Mouse (Mus musculus) liver, embryonic 16.5 days (tissue): Measurements from ENCODE around the gene Lipt1. TPM values are rescaled to one million over a fixed set of nuclear protein-coding genes. Genes with fewer than 3 reads are reported as not detected.

Source experiments
- ATAC-seq: fragments of 200-750 bp; cut with Nextera tagmentation; 2 replicates; pipeline ENCODE4 v1.8.0; 2017; ENCODE audit warnings: low read depth, mild to moderate bottlenecking, moderate number of reproducible peaks, moderate library complexity
- H3K27ac ChIP-seq: fragments of 300-500 bp; sonication (generic); 2 replicates; pipeline ENCODE4 v1.5.1; 2014; ENCODE audit warnings: mild to moderate bottlenecking, low read length
- H3K27me3 ChIP-seq: fragments of 300-500 bp; sonication (generic); 2 replicates; pipeline ENCODE4 v1.6.1; 2014; ENCODE audit warnings: low read depth, low read length, mixed read lengths; ENCODE audit not compliant: control insufficient read depth, insufficient read depth
- H3K36me3 ChIP-seq: fragments of 300-500 bp; sonication (generic); 2 replicates; pipeline ENCODE4 v1.6.1; 2014; ENCODE audit warnings: mild to moderate bottlenecking; ENCODE audit not compliant: control insufficient read depth, insufficient read depth
- H3K4me1 ChIP-seq: fragments of 300-500 bp; sonication (generic); 2 replicates; pipeline ENCODE4 v1.6.1; 2014; ENCODE audit warnings: low read depth, low read length, mixed read lengths; ENCODE audit not compliant: control insufficient read depth
- H3K4me2 ChIP-seq: fragments of 300-500 bp; sonication (generic); 2 replicates; pipeline ENCODE4 v1.6.1; 2014; ENCODE audit warnings: low read depth, low read length, mixed read lengths
- H3K4me3 ChIP-seq: fragments of 300-500 bp; sonication (generic); 2 replicates; pipeline ENCODE4 v1.5.1; 2014; ENCODE audit warnings: low read depth, mild to moderate bottlenecking, low read length
- H3K9ac ChIP-seq: fragments of 300-500 bp; sonication (generic); 2 replicates; pipeline ENCODE4 v1.6.1; 2014; ENCODE audit warnings: low read depth, low read length
- H3K9me3 ChIP-seq: fragments of 300-500 bp; sonication (generic); replicated peaks from 2 replicates; pipeline ENCODE4 v1.6.1; 2016; ENCODE audit warnings: low read length; ENCODE audit not compliant: control insufficient read depth
- WGBS: fragments of 180-500 bp; shearing (Covaris S2); extraction: QIAGEN DNeasy Blood & Tissue Kit; methylation state at CpG from one replicate; pipeline ENCODE4 v1.1.7; 2014; ENCODE audit not compliant: insufficient replicate concordance; 5-methylcytosine and 5-hydroxymethylcytosine counted together
- polyA plus RNA-seq: library from polyadenylated mRNA; unstranded; fragments of >200 nt; fragmentation: Nextera tagmentation; extraction: Ambion mirVana; gene quantifications from 2 replicates; pipeline ENCODE4 v1.2.1, GENCODE M21; 2015

Lipt1 gene
- polyA plus RNA-seq, 1 experiment from 2014 or later, result 4.2 TPM

DNA sequence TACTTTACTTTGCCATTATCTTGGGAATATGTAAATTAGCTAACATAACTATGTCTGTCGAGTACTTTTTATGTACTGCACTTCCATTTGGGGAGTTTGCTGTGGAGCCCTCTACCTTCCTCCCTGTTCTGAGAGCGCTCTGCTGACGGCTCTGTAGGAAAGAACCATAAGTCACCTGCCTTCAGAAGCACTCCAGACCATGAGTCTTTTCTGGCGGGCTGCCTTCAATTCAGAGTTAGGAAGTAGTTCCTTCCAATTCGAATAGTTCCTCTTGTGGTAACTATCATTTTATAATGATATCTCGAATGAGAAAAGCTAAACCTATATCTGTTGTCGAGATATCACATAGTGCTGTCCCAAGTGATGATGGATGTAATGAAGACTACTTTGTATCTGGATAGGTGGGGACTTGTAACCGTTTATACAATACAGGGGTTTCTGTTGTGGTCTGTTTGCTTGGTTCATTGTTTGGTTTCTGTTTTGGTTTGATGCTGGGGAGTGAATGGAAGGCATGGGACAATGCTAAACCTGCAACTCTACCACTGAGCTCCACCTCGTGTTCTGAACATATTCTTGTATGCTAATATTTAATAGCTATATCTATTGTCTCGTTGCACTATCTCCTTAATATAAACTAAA is 3.7 kb upstream of the Lipt1 start:
- Histone ChIP-seq H3K9ac (no peak overlapping the region), H3K9me3 (no peaks in the 10 kb centered on the region), H3K4me2 (no peak overlapping the region), H3K36me3 (no peaks in the 10 kb centered on the region), H3K27me3 (no peaks in the 10 kb centered on the region), H3K4me1 (peaks cover 18% of the 10 kb centered on the region), H3K27ac (no peak overlapping the region), H3K4me3 (no peak overlapping the region)
- ATAC-seq, result no peak
- 51% methylated on average over 10 of the region's 10 CpGs for WGBS

DNA sequence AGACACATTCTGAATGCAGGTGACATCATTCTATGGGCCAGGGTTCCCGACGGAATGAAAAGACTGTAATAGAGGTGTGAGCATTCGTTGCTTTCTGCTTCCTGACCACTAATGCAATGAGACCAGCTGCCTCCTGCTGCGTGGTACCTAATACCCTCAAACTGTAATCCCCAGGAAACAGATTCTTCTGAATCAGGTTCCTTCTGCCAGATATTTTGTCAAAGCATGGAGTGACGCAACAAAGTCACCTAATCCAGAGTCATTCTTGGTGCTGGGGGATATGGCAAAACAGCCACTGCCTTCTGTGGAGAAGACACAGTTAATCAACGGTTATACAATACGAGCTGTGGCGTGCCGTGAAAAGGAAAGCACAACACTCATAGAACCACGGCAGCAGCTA is 2.9 kb upstream of the Lipt1 start:
- H3K27ac ChIP-seq, result no peak overlapping the region
- ATAC-seq, result no peak
- H3K9ac ChIP-seq, result no peak overlapping the region
- no peak overlapping the region for H3K4me3 ChIP-seq
- no peaks in the 10 kb centered on the region for H3K36me3 ChIP-seq
- 35% methylated on average over 10 of the region's 10 CpGs for WGBS
- H3K4me1 ChIP-seq, result peaks cover 21% of the 10 kb centered on the region
- no peaks in the 10 kb centered on the region for H3K9me3 ChIP-seq
- peak overlapping the region; percentile 18; the same call in 1 of the 2 replicates for H3K4me2 ChIP-seq
- no peaks in the 10 kb centered on the region for H3K27me3 ChIP-seq

DNA sequence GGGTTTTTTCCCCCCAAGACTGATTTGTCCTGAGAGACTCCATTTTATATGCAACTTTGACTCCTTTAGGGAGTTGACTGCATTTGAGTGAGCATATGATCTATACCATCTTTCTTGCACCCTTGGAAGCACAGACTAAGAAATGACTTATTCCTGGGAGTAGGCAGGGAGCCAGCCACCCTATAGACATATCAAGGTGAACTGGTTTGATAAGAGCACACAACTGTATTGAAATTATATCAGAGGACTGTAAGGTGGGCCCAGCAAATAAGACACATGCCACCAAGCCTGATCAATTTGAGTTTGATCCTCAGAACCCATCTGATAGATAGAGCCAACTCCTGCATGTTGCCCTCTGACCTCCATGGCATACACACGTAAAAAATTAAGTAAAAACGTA is 2.2 kb upstream of the Lipt1 start:
- 24% methylated on average over 2 of the region's 2 CpGs for WGBS
- Histone ChIP-seq H3K27ac (no peak overlapping the region), H3K4me1 (peaks cover 21% of the 10 kb centered on the region), H3K27me3 (no peaks in the 10 kb centered on the region), H3K4me2 (no peak overlapping the region), H3K4me3 (no peak overlapping the region), H3K36me3 (no peaks in the 10 kb centered on the region), H3K9me3 (no peaks in the 10 kb centered on the region), H3K9ac (no peak overlapping the region)
- no peak for ATAC-seq

DNA sequence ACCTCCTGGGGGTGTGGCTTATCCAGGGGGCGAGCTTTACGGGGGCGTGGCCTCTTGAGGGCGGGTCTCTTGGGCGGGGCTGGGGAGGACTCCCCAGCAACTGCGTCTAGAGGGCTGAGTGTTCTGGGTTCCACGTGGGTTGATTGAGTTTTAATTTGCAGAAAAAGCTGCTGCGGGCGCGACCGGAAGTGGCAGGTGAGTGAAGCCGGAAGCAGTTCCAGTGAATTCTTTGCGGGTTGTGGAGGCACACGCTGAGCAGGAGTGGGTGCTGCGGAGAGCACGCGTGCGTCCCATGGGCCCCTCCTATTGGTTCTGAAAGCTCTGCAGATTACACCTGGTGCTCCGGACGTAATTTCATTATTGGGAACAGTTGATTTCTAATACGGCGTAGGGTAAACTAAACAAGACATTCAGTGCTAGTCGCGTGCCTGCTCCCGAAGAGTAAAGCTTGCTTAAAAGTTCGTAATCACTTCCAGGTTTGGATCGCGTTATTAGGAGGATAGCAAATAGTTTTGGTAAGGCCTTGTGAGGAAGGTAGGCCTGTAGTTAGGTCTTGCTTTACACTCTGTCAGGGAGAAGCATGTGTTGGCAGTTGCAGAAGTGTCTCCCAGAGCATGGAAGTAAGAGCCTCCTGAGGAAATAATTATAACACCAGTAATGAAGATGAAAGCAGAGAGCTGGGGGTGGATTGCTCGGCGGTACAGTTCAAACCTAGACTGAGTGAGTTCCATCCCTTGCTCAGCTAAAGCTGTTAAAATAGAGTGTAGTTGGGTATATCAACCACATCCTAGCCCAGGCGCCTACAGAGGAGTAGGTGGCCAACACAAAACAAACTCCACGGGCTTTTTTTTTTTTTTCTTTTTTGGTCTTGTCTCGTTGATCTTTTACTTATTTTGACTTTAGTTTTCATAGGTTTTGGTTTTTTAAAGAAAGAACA is 861 bp downstream of the Lipt1 start:
- WGBS, result 2% methylated on average over 33 of the region's 33 CpGs
- Histone ChIP-seq H3K36me3 (peaks cover 13% of the 10 kb centered on the region), H3K27ac (peak overlapping the region; percentile 79), H3K4me2 (peak overlapping the region; percentile 84), H3K9ac (peak overlapping the region; percentile 59), H3K27me3 (no peaks in the 10 kb centered on the region), H3K4me3 (peak overlapping the region; percentile 68), H3K9me3 (peaks cover 3% of the 10 kb centered on the region; the same call in 1 of the 2 replicates), H3K4me1 (peaks cover 12% of the 10 kb centered on the region)
- peak; percentile 88 for ATAC-seq

DNA sequence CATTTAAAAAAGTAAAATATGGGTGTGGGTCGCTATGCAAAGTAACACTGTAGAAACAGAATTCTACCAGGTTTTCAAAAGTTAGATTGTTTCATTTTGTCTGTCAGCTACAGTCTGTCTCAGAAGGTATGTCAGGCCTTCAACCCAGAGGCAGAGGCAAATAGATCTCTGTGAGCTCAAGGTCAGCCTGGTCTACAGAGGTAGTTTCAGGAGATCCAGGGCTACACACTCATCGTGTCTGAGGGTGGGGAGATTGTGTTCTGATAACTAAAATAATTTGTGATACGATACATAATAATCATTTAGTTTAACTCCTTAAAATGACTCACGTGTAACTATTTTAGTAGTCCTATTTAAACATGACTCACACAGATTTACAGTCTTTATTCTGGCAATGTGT is 1.6 kb downstream of the Lipt1 start:
- no peak overlapping the region for H3K9ac ChIP-seq
- H3K9me3 ChIP-seq, result peaks cover 3% of the 10 kb centered on the region; the same call in 1 of the 2 replicates
- no peak for ATAC-seq
- peaks cover 12% of the 10 kb centered on the region for H3K4me1 ChIP-seq
- H3K27ac ChIP-seq, result no peak overlapping the region
- H3K4me3 ChIP-seq, result peak overlapping the region; percentile 68; the same call in 1 of the 2 replicates
- WGBS, result 55% methylated on average over 4 of the region's 4 CpGs
- peak overlapping the region; percentile 84 for H3K4me2 ChIP-seq
- no peaks in the 10 kb centered on the region for H3K27me3 ChIP-seq
- H3K36me3 ChIP-seq, result peaks cover 13% of the 10 kb centered on the region

DNA sequence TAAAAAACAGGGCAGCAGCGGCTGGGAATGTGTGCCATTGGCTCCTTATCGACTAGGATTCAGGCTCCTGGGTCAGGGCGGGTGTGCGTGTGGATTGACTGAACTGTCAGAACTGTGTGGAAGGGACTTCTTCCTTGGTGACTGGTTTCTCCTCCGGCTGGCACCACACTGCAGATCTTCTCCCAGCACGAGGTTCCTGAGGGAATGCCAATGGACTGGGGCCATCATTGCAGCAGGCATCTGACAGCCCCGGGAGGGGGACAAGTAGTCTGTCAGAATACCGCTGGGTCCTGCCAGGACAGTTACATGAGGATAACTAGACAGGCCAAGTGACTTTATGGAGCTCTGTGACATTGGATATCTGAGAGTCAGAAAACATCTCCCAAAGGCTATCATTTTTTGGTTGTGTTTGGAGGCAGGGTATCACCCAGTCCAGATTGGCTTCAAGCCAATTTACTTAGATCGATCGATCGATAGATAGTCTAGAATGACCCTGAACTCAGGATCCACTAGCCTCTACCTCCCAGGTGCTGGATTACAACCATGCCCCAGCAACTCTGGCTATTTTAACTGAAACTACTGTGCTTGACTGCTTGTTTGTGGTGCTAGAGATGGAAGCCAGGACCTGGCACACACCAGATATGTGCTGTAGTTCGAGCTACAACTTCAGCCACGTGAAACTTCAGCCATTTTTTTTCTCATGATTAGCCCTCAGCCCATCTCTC is 6.4 kb downstream of the Lipt1 start:
- no peak for ATAC-seq
- peaks cover 3% of the 10 kb centered on the region; the same call in 1 of the 2 replicates for H3K9me3 ChIP-seq
- no peak overlapping the region for H3K4me3 ChIP-seq
- no peaks in the 10 kb centered on the region for H3K27me3 ChIP-seq
- peaks cover 3% of the 10 kb centered on the region for H3K4me1 ChIP-seq
- peaks cover 32% of the 10 kb centered on the region for H3K36me3 ChIP-seq
- 82% methylated on average over 13 of the region's 13 CpGs for WGBS
- no peak overlapping the region for H3K27ac ChIP-seq
- H3K9ac ChIP-seq, result no peak overlapping the region
- H3K4me2 ChIP-seq, result no peak overlapping the region

DNA sequence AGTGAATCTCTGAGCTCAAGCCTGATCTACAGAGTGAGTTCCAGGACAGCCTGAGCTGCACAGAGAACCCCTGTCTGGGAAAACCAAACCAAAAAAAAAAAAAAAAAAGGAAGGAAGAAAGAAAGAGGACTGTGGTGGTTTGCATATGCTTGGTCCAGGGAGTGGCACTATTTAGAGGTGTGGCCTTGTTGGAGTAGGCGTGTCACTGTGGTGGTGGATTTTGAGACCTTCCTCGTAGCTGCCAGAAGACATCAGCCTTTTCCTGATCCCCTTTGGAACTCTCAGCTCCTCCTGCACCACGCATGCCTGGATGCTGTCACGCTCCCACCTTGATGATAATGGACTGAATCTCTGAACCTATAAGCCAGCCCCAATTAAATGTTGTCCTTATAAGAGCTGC is 11.9 kb downstream of the Lipt1 start:
- Histone ChIP-seq H3K27me3 (no peaks in the 10 kb centered on the region), H3K9ac (no peak overlapping the region), H3K27ac (no peak overlapping the region), H3K4me3 (no peak overlapping the region), H3K9me3 (no peaks in the 10 kb centered on the region), H3K4me1 (peaks cover 12% of the 10 kb centered on the region), H3K36me3 (peaks cover 28% of the 10 kb centered on the region), H3K4me2 (no peak overlapping the region)
- 88% methylated on average over 4 of the region's 4 CpGs for WGBS
- no peak for ATAC-seq

DNA sequence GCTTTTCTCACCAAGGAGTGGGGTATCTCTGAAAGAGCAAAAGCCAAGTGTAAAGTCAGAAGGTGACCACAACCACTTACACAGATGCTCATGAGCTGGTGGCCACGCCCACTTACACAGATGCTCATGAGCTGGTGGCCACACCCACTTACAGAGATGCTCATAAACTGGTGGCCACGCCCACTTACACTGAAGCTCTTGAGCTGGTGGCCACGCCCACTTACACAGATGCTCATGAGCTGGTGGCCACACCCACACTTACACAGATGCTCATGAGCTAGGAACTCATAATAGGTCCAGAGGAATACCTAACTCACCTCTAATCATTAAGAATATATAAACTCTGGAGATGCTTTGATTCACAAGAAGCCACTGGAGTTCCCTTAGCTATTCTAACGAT is 12.9 kb downstream of the Lipt1 start:
- H3K27me3 ChIP-seq, result no peaks in the 10 kb centered on the region
- H3K9me3 ChIP-seq, result no peaks in the 10 kb centered on the region
- no peak overlapping the region for H3K9ac ChIP-seq
- no peak overlapping the region for H3K27ac ChIP-seq
- ATAC-seq, result peak; percentile 41
- H3K36me3 ChIP-seq, result peaks cover 23% of the 10 kb centered on the region
- no peak overlapping the region for H3K4me3 ChIP-seq
- 45% methylated on average over 4 of the region's 4 CpGs for WGBS
- no peak overlapping the region for H3K4me2 ChIP-seq
- peaks cover 18% of the 10 kb centered on the region for H3K4me1 ChIP-seq
